Mouse (Mus musculus): ENCODE measurements around the gene Pot1b.

Gene Pot1b

DNA sequence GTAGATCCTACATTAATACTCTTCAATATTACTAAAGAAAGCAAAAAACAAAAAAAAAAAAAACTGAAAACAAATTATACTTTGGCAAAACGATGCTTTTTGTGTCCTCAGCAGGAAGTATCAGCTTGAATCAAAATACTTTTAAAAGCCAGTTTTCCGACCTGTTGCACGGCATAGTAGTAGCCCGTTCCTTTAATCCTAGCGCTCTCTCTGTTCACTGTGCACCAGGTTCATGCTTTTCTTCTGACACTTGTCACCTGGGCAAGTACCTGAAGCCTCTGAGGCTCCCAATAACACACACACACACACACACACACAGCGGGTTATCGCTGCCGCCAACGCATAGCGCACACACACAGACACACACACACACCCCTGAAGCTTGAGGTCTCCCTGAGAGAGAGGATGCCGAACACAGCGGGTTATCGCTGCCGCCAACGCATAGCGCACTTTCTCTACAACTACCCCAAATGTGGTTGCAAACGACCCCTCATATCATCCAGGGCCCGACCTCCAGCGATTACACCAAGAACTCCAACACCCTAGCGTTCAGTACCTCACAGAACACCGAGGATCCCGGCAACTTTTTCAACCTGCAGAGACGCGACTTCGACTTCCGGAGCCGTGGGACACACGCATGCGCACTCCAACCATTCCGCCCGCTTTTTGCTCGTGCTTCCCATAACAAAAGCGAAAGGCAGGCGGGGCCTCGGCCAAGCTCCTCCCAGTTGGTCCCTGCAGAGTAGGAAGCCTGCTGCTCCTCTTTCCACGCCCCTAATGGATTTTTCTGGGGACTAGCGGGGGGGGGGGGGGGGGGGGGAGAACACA, at the start of gene Pot1b:
Gene Pot1b, minus strand, starts transcription at position 645 of the 828 bp plus-strand sequence.
- Histone ChIP-seq H3K27me3 (ENCODE audit: control insufficient read depth, insufficient read depth, low read length, poor library complexity, severe bottlenecking) (no peaks in the 10 kb centered on the region), H3K36me3 (ENCODE audit: control insufficient read depth, insufficient read depth, low read length, poor library complexity, severe bottlenecking) (0 out of 2 replicates have a peak, but pooled peaks cover 2% of the 10 kb centered on the region)
- peak; percentile 94 for DNase-seq (ENCODE audit: low read depth, low spot score)

GRCm38 (mm10) chr17:55751170-55751569, 38.7 kb upstream of the Pot1b start:
- no peak for DNase-seq (ENCODE audit: low read depth, low spot score)
- Histone ChIP-seq H3K27me3 (ENCODE audit: control insufficient read depth, insufficient read depth, low read length, poor library complexity, severe bottlenecking) (no peaks in the 10 kb centered on the region), H3K36me3 (ENCODE audit: control insufficient read depth, insufficient read depth, low read length, poor library complexity, severe bottlenecking) (no peaks in the 10 kb centered on the region)

- H3K27me3 ChIP-seq (ENCODE audit: control insufficient read depth, insufficient read depth, low read length, poor library complexity, severe bottlenecking), result no peaks in the 10 kb centered on the region
- DNase-seq (ENCODE audit: low read depth, low spot score), result no peak
- H3K36me3 ChIP-seq (ENCODE audit: control insufficient read depth, insufficient read depth, low read length, poor library complexity, severe bottlenecking), result no peaks in the 10 kb centered on the region
These were observed 37.4 kb upstream of the Pot1b start, which contains the start of gene Adgre4 for GRCm38 (mm10) chr17:55749786-55750185. TSS of gene Adgre4 (plus strand) at chr17:55749984.

GRCm38 (mm10) chr17:55736675-55737074, 24.2 kb upstream of the Pot1b start:
- H3K36me3 ChIP-seq (ENCODE audit: control insufficient read depth, insufficient read depth, low read length, poor library complexity, severe bottlenecking), result no peaks in the 10 kb centered on the region
- DNase-seq (ENCODE audit: low read depth, low spot score), result peak; percentile 7
- no peaks in the 10 kb centered on the region for H3K27me3 ChIP-seq (ENCODE audit: control insufficient read depth, insufficient read depth, low read length, poor library complexity, severe bottlenecking)

DNA sequence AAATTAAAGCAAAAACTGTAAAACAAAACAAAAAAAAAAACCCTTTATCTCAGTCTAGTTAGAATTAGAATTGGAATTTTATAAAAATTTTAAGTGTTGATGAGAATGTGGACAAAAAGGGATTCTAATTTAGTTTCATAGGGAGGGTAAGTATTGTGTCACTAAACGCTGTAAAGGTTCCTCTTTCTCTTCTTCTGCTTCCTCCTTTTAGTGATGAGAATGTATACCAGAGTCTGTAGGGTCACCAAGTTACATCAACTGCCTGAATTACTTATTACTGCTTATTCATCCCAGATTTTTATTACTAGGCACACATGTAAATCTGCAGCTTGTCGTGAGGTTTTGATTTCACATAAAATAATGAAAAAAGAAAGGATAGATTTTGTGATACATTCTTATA, 13.8 kb upstream of the Pot1b start:
- Histone ChIP-seq H3K27me3 (ENCODE audit: control insufficient read depth, insufficient read depth, low read length, poor library complexity, severe bottlenecking) (no peaks in the 10 kb centered on the region), H3K36me3 (ENCODE audit: control insufficient read depth, insufficient read depth, low read length, poor library complexity, severe bottlenecking) (no peaks in the 10 kb centered on the region)

GRCm38 (mm10) chr17:55722250-55722649, 9.8 kb upstream of the Pot1b start:
- DNase-seq (ENCODE audit: low read depth, low spot score), result no peak
- Histone ChIP-seq H3K36me3 (ENCODE audit: control insufficient read depth, insufficient read depth, low read length, poor library complexity, severe bottlenecking) (no peaks in the 10 kb centered on the region), H3K27me3 (ENCODE audit: control insufficient read depth, insufficient read depth, low read length, poor library complexity, severe bottlenecking) (no peaks in the 10 kb centered on the region)

More for the DNA sequence above, 13.8 kb upstream of the Pot1b start:
- DNase-seq (ENCODE audit: low read depth, low spot score), result peak; percentile 10

- Histone ChIP-seq H3K27me3 (ENCODE audit: control insufficient read depth, insufficient read depth, low read length, poor library complexity, severe bottlenecking) (no peaks in the 10 kb centered on the region), H3K36me3 (ENCODE audit: control insufficient read depth, insufficient read depth, low read length, poor library complexity, severe bottlenecking) (no peaks in the 10 kb centered on the region)
- DNase-seq (ENCODE audit: low read depth, low spot score), result no peak
These were observed 8.8 kb upstream of the Pot1b start for GRCm38 (mm10) chr17:55721270-55721669.

GRCm38 (mm10) chr17:55702865-55703264, 9.6 kb downstream of the Pot1b start:
- no peaks in the 10 kb centered on the region for H3K27me3 ChIP-seq (ENCODE audit: control insufficient read depth, insufficient read depth, low read length, poor library complexity, severe bottlenecking)
- DNase-seq (ENCODE audit: low read depth, low spot score), result no peak
- H3K36me3 ChIP-seq (ENCODE audit: control insufficient read depth, insufficient read depth, low read length, poor library complexity, severe bottlenecking), result 0 out of 2 replicates have a peak, but pooled peaks cover 5% of the 10 kb centered on the region

- peak; percentile 88 for DNase-seq (ENCODE audit: low read depth, low spot score)
- Histone ChIP-seq H3K27me3 (ENCODE audit: control insufficient read depth, insufficient read depth, low read length, poor library complexity, severe bottlenecking) (no peaks in the 10 kb centered on the region), H3K36me3 (ENCODE audit: control insufficient read depth, insufficient read depth, low read length, poor library complexity, severe bottlenecking) (0 out of 2 replicates have a peak, but pooled peaks cover 5% of the 10 kb centered on the region)
These were observed 10.1 kb downstream of the Pot1b start for GRCm38 (mm10) chr17:55702161-55702820.

DNA sequence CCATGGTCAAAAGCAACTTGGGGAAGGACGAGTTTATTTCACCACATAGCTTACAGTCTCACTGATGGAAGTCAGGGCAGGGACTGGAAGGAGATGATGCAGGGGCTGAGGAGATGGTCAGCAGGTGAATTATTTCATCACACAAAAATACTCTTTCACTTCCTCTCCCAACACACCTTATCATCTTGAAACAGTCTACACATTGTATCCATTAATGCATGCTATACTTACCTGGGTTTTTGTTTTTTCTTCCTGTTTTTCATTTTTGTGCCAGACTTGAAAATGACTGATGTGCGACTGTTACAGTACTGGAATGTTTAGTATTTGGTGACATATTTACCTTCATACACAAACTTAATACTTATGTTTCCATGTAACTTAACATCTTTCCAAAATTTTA, 13.0 kb downstream of the Pot1b start:
- no peak for DNase-seq (ENCODE audit: low read depth, low spot score)
- Histone ChIP-seq H3K27me3 (ENCODE audit: control insufficient read depth, insufficient read depth, low read length, poor library complexity, severe bottlenecking) (no peaks in the 10 kb centered on the region), H3K36me3 (ENCODE audit: control insufficient read depth, insufficient read depth, low read length, poor library complexity, severe bottlenecking) (0 out of 2 replicates have a peak, but pooled peaks cover 4% of the 10 kb centered on the region)

DNA sequence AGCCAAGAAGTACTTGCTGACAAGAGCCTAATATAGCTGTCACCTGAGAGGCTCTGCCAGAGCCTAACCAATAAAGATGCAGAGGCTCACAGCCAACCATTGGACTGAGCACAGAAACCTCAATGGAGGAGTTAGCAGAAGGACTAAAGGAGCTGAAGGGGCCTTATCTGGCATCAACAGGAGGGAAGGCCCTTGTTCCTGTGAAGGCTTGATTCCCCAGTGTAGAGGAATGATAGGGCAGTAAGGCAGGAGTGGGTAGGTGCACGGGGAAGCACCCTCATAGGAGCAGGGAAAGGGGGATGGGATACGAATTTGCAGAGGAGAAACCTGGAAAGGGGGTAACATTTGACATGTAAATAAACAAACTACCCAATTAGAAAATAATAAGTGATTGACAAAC, 51.3 kb downstream of the Pot1b start:
- no peaks in the 10 kb centered on the region for H3K27me3 ChIP-seq (ENCODE audit: control insufficient read depth, insufficient read depth, low read length, poor library complexity, severe bottlenecking)
- DNase-seq (ENCODE audit: low read depth, low spot score), result no peak
- no peaks in the 10 kb centered on the region for H3K36me3 ChIP-seq (ENCODE audit: control insufficient read depth, insufficient read depth, low read length, poor library complexity, severe bottlenecking)

- Histone ChIP-seq H3K27me3 (ENCODE audit: control insufficient read depth, insufficient read depth, low read length, poor library complexity, severe bottlenecking) (no peaks in the 10 kb centered on the region), H3K36me3 (ENCODE audit: control insufficient read depth, insufficient read depth, low read length, poor library complexity, severe bottlenecking) (no peaks in the 10 kb centered on the region)
- no peak for DNase-seq (ENCODE audit: low read depth, low spot score)
These were observed 87.3 kb downstream of the Pot1b start, which contains the start of gene Vmn2r118 for GRCm38 (mm10) chr17:55625092-55625491. TSS of gene Vmn2r118 (minus strand) at chr17:55625192.

Data from splenic B cell, adult 2 months (primary cell).